Mouse (Mus musculus) frontal cortex, postnatal 25 days (tissue): ENCODE measurements around the gene Dnah5.

Source experiments
- DNase-seq, 2 experiments: peaks; one replicate each; pipeline ENCODE4 v3.0.0; 2022; ENCODE audit warnings: low spot score in 2 of 2

The Dnah5 gene

DNA sequence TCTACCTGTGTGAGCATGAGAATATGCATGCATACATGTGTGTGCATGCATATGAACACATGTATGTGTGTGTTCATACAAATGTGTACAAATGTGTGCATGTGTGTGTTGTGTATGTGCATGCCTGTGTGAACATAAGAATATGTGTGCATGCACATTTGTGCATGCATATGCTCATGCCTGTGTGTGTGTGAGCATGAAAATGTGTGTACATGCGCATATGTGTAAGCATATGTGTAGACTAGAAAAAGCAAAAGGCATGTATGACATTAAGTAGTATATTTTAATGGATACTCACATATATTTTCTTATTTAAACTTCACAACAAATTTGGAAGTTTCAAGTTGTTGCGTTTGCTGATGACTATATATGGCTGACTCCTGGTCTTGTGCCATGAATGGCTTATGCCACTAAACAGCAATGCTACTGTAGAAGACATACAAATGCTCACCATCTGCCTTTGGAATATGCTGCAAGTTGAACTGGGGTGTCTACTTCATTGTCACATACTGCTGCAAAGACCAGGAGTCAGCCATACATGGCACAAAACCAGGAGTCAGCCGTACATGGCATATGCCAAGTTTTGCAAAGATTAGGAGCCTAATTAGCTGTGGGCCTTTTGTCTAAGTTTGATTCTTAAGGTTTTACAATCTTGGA is 263.2 kb downstream of the Dnah5 start:
- no peak for DNase-seq

DNA sequence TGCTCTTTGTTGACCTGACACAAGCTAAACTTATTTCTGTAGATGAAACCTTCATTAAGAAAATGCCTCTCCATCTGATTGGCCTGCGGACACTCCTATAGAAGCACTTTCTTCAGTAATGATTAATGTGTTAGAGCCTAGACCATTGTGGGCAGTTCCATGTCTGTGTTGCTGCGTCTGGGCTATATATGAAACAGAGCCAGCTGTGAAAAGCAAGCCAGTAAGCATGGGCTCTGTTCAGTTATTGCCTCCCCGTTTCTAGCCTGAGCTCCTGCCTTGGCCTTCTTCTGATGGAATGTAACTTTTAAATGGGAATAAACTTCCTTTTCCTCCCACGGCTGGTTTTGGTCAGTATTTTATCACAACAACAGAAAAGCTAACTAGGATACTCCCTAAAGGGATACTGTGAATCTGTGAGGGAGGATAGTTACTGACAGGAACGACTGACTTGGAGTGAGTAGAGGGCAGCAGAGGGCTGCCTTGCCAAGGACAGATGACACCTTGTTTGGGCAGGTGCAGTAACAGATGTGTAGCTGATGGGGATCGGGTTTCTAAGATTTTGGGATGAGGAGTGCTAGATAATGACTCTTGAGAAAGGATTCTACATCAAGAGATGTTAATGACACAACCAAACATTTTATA is 270.3 kb downstream of the Dnah5 start:
- DNase-seq = no peak

DNA sequence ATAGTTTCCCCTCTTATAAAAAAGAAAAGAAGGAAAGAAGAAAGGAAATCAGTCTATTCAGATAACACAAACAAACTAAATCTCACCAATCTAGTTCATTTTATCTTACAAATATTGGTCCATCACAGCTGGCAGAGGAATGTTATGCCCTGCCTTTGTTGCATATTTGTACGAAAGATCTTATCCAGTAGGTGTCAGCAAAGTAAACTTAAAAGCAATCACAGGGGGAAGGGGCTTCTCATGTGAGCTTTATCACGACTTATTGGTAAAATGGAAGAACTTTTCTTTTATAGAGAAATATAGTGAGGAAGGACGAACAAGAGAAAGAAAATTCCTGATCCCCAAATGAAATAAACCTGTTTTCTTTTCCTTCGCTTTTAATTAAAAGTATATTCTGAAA is 299.3 kb downstream of the Dnah5 start:
- DNase-seq = no peak

DNA sequence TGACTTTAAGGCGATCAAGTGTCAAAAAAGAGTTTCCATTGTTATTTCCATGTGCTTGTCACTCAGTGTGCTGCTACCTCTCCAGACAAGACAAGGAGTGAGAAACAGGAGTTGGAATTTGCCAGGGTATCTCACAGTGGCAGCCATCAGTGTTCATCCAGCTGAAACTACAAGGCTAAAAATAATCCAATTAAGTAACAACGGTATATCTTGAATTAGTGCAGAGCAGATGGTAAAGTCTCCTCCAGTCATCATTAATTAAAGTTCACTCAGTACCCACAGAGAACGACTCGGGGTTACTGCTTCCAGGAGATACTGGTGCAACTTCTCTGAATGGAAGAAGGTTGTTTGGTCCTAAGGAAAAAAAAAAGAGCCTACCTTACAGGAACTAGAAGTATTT is 311.6 kb downstream of the Dnah5 start:
- DNase-seq = no peak
